Mouse (Mus musculus) v-Abl transformed pro-B cells (cell line): Measurements from ENCODE around the gene Gm10600.
"Not testable (repeated sequence)": the region's sequence is repeated elsewhere in the genome, so short reads cannot be mapped to it uniquely, and the experiment has no call there.

Experiments
- in situ Hi-C, 2 experiments: fragments of 400-800 bp; cut with MboI; formaldehyde crosslinking; loops; one replicate each; pipeline ENCODE4 v1.15.1; 2025; ENCODE audit not compliant: unreplicated experiment in 2 of 2

Gm10600 gene

DNA sequence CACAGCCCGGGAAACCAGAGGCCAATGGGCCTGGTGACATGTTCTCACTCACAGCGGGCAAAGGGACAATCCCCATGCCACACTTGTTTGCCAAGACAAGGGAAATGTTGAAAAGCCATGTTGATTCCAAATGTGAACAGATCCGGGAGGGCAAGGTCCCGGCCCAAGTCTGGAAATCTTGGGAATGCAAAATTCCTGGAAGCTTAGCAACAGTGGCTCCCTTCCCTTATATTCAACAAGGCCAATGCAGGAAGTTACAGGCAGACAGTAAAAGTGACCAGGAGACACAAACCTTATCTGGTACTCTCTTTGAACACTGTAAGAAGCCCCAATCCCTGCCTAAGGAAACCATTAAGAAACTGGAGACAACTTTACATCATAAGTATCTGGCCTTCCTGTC is at the start of gene Gm10600:
Gene Gm10600 (plus strand): TSS at position 301 of the 400 bp plus-strand sequence.
- in situ Hi-C loops = not testable (repeated sequence)

DNA sequence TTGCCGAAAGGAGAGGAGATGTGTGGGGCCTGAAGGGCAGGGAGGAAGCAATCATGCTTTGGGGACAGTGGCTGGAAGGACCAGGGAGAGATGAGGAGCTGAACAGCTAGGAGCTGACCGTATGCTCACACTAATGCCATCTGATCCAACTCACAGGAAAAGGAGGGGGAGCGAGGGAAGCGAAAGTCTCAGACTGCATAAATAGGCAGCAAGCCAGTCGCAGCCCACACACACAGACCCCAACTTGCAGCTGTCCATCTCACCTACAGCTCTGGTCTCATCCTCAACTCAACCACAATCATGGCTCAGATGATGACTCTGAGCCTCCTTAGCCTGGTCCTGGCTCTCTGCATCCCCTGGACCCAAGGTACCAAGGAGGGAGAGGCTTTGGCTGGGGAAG is 15.0 kb downstream of the Gm10600 start, which contains the start of gene Ccl21b:
Gene Ccl21b (plus strand): TSS at position 301 of the 400 bp plus-strand sequence.
- in situ Hi-C loops = not testable (repeated sequence)
